Mouse (Mus musculus) embryonic fibroblast, embryonic 13.5 days (primary cell): ENCODE measurements around the gene Rasgef1a. TPM values are rescaled to one million over a fixed set of nuclear protein-coding genes. Genes with fewer than 3 reads are reported as not detected.

Source experiments
- H3K27ac ChIP-seq: 2 replicates; pipeline ENCODE4 v1.5.1; 2012; ENCODE audit warnings: low read length, control low read depth, inconsistent platforms; ENCODE audit not compliant: insufficient read depth
- H3K4me1 ChIP-seq: 2 replicates; pipeline ENCODE4 v1.6.1; 2011; ENCODE audit warnings: low read length; ENCODE audit not compliant: control insufficient read depth, insufficient read depth
- H3K4me3 ChIP-seq: 2 replicates; pipeline ENCODE4 v1.5.1; 2011; ENCODE audit warnings: mild to moderate bottlenecking, control low read depth, low read length; ENCODE audit not compliant: insufficient read depth
- CTCF ChIP-seq: IDR thresholded peaks from 2 replicates; pipeline ENCODE4 v1.5.1; 2011; ENCODE audit warnings: mild to moderate bottlenecking, control low read depth, low read length, moderate library complexity, borderline replicate concordance; ENCODE audit not compliant: insufficient read depth
- POLR2A ChIP-seq: IDR thresholded peaks from 2 replicates; pipeline ENCODE4 v1.6.1; 2011; ENCODE audit warnings: low read depth, mild to moderate bottlenecking, control low read depth, low read length, moderate library complexity
- polyA plus RNA-seq: library from polyadenylated mRNA; stranded (reverse); fragments of >200 nt; gene quantifications from 2 replicates; pipeline ENCODE4 v1.2.4, GENCODE M21; 2011; ENCODE audit warnings: low read depth; ENCODE audit not compliant: missing spikeins, insufficient read length

The Rasgef1a gene
- polyA plus RNA-seq, 1 experiment: not detected

DNA sequence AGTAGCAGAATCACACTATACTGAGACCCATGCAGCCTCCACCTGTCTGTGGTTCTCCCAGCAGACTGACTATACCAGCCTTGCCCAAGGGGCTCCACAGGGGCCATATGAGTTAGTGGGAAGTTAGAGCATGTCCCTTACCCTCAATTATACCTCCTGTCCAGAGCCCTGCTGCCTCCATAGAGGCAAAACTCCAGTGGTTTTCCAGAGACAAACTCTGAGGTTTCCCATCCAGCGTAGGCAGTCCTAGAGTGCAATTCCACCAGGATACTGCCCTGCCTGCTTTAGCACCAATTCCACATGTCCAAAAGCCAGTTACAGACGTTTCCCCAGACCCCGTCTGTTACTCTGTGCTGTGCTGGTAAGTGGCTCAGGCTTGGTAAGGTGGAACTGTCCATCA, 68.1 kb downstream of the Rasgef1a start:
- no peaks in the 10 kb centered on the region for H3K4me1 ChIP-seq
- no peak overlapping the region for H3K4me3 ChIP-seq
- no peak overlapping the region for H3K27ac ChIP-seq
- TF ChIP-seq CTCF (no peak), POLR2A (no peak)

DNA sequence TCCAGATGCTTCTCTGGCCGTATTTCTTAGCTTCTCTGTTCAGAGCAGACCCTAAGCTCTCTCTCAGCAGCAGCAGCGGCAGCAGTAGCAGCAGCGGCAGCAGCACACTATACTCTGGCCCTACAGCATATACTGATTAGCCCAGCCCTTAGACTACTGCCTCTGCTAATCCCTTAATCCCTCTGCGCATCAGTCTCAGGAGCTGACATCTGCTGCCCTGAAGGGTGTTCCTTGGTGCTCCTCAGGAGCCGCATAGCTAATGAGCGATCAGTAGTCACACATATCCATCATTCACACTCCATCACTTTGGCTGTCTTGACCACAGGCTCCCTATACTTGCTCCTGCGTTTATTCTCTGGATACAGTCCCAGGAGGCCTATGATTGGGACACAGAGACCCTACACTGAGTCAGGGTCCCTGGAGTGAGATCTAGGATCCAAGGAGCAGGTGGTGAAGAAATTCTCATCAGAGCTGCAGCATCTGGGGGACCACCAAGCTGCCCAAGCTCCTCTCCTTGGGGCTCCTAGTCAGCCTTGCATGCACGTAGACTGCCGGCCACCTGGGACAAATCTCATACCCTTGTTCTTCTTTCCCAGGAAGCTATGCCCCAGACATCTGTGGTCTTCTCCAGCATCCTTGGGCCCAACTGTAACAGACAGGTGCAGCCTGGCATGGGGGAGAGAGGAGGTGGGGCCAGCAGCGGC, 68.7 kb downstream of the Rasgef1a start:
- no peak overlapping the region for H3K4me3 ChIP-seq
- TF ChIP-seq POLR2A: no peak
- TF ChIP-seq CTCF: no peak
- H3K4me1 ChIP-seq: no peaks in the 10 kb centered on the region
- no peak overlapping the region for H3K27ac ChIP-seq

GRCm38 (mm10) chr6:118080711-118081110, 69.5 kb downstream of the Rasgef1a start:
- H3K4me3 ChIP-seq: no peak overlapping the region
- H3K4me1 ChIP-seq: no peaks in the 10 kb centered on the region
- TF ChIP-seq POLR2A (no peak), CTCF (no peak)
- H3K27ac ChIP-seq: no peak overlapping the region

GRCm38 (mm10) chr6:118082384-118082783, 71.1 kb downstream of the Rasgef1a start:
- H3K27ac ChIP-seq: no peak overlapping the region
- no peaks in the 10 kb centered on the region for H3K4me1 ChIP-seq
- TF ChIP-seq POLR2A (no peak), CTCF (no peak)
- no peak overlapping the region for H3K4me3 ChIP-seq

DNA sequence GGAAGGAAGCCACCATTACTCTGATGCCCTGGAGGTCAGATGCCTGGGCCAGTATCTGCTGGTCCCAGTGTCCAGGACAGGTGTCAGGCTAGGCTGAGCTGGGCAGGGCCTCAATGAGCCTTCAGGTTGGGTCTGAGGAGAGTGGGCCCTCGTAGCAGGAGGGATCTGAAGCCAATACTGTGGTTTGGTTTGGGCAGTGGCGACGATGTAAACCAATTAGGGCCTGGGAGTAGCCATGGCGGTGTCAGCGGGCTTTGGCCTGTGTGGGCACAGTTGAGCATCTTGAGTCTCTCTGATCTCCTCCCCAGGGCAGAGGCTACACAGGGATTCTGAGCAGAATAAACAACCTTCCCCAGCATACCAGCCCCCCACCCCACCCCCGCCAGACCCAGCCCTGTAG, 72.4 kb downstream of the Rasgef1a start:
- TF ChIP-seq POLR2A (no peak), CTCF (no peak)
- no peak overlapping the region for H3K4me3 ChIP-seq
- no peak overlapping the region for H3K27ac ChIP-seq
- no peaks in the 10 kb centered on the region for H3K4me1 ChIP-seq

DNA sequence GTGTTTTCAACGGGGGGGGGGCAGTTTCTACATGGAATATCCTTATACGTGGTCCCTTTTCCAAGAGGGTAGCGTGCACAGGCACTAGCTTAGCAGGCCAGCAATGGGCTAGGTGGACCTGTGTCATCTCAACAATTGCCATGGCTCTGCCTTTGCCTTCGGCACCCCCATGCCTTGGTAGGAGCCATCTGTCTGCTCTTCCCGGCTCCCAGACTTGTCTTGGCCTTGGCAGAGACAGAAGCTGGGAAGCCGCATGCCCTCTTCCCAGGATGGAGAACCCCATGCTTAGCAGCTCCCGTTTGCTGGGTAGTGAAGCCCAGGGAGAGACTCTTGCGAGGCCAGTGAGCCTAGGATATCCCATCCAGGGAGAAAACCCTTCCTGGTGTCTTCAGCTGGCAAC, 73.4 kb downstream of the Rasgef1a start:
- Histone ChIP-seq H3K4me3 (no peak overlapping the region), H3K4me1 (no peaks in the 10 kb centered on the region), H3K27ac (no peak overlapping the region)
- TF ChIP-seq POLR2A: no peak
- TF ChIP-seq CTCF: no peak

- TF ChIP-seq CTCF (no peak), POLR2A (no peak)
- Histone ChIP-seq H3K4me1 (no peaks in the 10 kb centered on the region), H3K4me3 (no peak overlapping the region), H3K27ac (no peak overlapping the region)
Measured at GRCm38 (mm10) chr6:118087955-118088354, 76.7 kb downstream of the Rasgef1a start.

DNA sequence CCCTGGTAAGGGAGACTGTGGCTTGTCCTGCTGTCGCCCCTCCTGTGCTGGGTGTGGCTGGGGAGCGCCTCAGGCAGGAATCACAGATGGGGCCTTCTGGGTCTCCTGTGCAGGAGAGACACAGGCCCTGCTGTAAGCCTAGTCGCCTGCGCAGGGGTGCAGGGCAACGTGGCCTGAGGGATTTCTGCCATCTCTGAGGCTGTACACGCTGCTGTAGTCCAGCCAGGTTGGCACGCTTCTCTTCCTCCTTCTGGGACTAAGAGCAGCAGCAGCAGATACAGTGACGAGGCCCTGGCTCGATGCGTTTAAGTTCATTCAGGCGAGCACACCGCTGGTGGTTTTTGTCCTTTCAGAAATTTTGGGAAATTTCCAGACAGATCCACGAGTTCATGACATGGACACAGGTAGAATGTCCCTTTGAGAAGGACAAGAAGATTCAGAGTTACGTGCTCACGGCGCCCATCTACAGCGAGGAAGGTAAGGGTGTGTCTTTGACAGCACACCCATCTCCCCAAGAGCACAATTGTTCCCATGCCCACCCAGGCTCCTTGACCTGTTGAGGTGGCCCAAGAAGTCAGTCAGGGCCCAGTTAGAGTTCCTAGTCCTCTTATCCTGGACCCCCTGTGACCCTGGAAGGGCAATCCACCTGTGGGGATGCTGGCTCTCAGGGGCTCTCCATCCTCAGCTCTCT, 77.7 kb downstream of the Rasgef1a start:
- no peak for TF ChIP-seq CTCF
- no peak for TF ChIP-seq POLR2A

DNA sequence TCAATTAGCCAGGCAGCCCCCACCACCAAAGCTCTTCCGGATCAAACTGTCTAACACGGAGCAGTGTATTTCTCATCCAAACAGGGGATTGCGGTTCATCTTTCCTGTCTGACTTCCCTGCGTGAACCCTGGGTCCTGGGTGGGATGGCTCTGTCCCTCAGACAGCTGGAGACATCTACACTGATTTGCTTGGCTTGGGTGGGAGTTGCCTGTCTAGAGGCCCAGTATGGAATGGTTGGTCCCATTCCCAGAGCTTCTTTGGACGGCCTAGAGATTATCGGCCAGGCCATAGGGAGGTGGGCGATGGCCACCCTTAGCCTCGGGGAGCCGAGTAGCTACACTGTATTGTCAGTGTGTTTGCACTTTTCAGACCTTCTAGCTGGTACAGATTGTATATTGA, 79.6 kb downstream of the Rasgef1a start:
- no peak overlapping the region for H3K27ac ChIP-seq
- H3K4me1 ChIP-seq: no peaks in the 10 kb centered on the region
- no peak for TF ChIP-seq POLR2A
- no peak for TF ChIP-seq CTCF
- H3K4me3 ChIP-seq: no peak overlapping the region

More for the DNA sequence above, 77.7 kb downstream of the Rasgef1a start:
- no peak overlapping the region for H3K27ac ChIP-seq
- no peaks in the 10 kb centered on the region for H3K4me1 ChIP-seq
- H3K4me3 ChIP-seq: no peak overlapping the region

DNA sequence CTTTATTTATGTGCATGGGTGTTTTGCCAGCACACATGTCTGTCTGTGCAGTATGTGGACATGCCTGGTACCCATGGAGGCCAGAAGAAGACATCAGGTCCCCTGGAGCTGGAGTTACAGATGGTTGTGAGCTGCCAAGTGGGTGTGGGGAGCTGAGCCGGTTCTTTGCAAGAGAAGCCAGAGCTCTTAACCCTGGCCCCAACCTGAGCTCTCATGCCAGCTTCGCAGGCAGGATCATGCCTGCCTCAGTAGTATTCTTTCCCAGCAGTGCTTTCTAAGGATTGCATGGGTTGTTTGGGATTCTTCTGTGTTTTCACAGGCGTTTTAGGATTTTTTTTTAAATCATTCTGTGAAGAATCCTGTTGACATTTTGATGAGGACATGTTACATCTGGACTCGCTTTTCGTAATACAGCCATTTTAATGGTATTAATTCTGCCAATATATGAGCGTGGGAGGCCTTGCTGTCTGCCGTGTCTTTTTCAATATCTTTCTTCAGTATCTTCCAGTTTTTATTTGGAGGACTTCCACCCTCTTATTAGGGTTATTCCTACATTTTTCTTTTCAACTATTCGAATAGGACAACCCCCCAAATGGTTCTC, 86.6 kb downstream of the Rasgef1a start:
- Histone ChIP-seq H3K27ac (no peak overlapping the region), H3K4me3 (no peak overlapping the region), H3K4me1 (no peaks in the 10 kb centered on the region)
- TF ChIP-seq POLR2A (no peak), CTCF (no peak)
